Mouse (Mus musculus): ENCODE data around the gene Epb41l1. TPM values are rescaled to one million over a fixed set of nuclear protein-coding genes. Genes with fewer than 3 reads are reported as not detected.
A peak's percentile ranks its signal among the peaks of the same experiment; 100 is the strongest.
"Not testable (repeated sequence)": the region's sequence is repeated elsewhere in the genome, so short reads cannot be mapped to it uniquely, and the experiment has no call there.

Epb41l1 gene
- polyA plus RNA-seq, 1 experiment from 2014 or later, result 4.2 TPM

DNA sequence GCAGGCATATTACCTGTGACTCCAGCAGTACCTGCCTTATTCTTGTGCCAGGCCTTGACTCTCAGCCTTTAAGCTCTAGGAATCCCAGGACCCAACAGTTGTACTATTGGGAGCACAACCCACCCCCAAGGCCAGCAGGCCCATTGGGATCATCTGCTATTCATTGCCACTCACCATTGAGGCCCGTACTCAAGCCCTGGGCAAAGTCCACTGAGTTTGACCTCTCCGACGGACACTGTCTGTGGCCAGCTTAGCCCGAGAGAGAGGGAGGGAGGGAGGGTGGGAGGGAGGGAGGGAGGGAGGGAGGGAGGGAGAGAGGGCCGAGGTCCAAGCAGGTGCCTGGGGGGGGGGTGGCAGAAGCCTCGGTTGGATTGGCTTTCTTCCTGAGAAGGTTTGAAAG, 91.9 kb downstream of the Epb41l1 start:
- Histone ChIP-seq H3K36me3 (ENCODE audit: control insufficient read depth, insufficient read depth, low read length) (peaks cover 35% of the 10 kb centered on the region), H3K4me3 (ENCODE audit: low read depth, low read length) (no peak overlapping the region), H3K4me1 (replicated peaks; ENCODE audit: control insufficient read depth, insufficient read depth, low read length) (no peaks in the 10 kb centered on the region), H3K27me3 (replicated peaks; ENCODE audit: control insufficient read depth, insufficient read depth, low read length) (no peaks in the 10 kb centered on the region), H3K27ac (ENCODE audit: low read depth) (no peak overlapping the region), H3K4me2 (ENCODE audit: low read length) (no peak overlapping the region), H3K9ac (ENCODE audit: low read length) (no peak overlapping the region), H3K9me3 (ENCODE audit: control insufficient read depth, low read length) (no peaks in the 10 kb centered on the region)
- DNase-seq (ENCODE audit: low spot score) (no peak), ATAC-seq (replicated peaks; ENCODE audit: low FRiP score, low TSS enrichment, low read depth) (no peak)
- 62% methylated on average over 5 of the region's 6 CpGs for WGBS

GRCm38 (mm10) chr2:156515102-156515501, 94.4 kb downstream of the Epb41l1 start:
- no peaks in the 10 kb centered on the region for H3K27me3 ChIP-seq (replicated peaks; ENCODE audit: control insufficient read depth, insufficient read depth, low read length)
- H3K4me1 ChIP-seq (replicated peaks; ENCODE audit: control insufficient read depth, insufficient read depth, low read length), result no peaks in the 10 kb centered on the region
- ATAC-seq (replicated peaks; ENCODE audit: low FRiP score, low TSS enrichment, low read depth) (no peak), DNase-seq (ENCODE audit: low spot score) (no peak)
- H3K9ac ChIP-seq (ENCODE audit: low read length), result no peak overlapping the region
- no peaks in the 10 kb centered on the region for H3K9me3 ChIP-seq (ENCODE audit: control insufficient read depth, low read length)
- 88% methylated on average over 9 of the region's 9 CpGs for WGBS
- H3K4me2 ChIP-seq (ENCODE audit: low read length), result no peak overlapping the region
- peaks cover 26% of the 10 kb centered on the region for H3K36me3 ChIP-seq (ENCODE audit: control insufficient read depth, insufficient read depth, low read length)
- H3K4me3 ChIP-seq (ENCODE audit: low read depth, low read length), result no peak overlapping the region
- H3K27ac ChIP-seq (ENCODE audit: low read depth), result no peak overlapping the region

DNA sequence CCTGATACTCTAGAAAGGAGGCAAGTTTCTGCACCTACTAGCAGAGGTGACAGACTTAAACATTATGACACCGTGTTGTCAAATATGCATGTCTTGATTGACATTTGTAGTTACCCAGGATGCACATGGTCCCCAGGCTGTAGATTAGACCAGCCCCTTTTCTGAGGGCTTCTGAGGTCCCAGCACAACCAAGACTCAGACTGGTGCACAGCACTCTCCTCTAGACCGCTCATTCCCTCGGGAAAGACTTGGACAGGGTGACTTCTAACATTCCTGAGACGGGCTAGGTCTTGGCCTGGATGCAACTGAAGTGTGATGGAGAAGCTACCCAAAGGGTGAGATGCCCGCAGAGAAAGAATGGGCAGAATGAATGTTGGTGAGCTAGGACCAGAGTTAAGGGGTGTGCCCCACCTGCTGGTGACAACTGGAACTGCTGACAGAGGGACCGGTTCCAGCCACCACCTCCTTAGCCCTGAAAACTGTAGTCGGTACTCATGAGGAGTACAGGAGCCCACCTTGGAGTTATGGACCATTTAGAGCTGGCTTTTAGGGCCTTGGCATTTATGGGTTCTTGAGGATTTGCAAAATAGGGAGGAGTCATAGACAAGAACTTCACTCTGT, 95.0 kb downstream of the Epb41l1 start:
- DNase-seq (ENCODE audit: low spot score), result peak; percentile 93
- Histone ChIP-seq H3K9me3 (ENCODE audit: control insufficient read depth, low read length) (no peaks in the 10 kb centered on the region), H3K9ac (ENCODE audit: low read length) (no peak overlapping the region), H3K27me3 (replicated peaks; ENCODE audit: control insufficient read depth, insufficient read depth, low read length) (no peaks in the 10 kb centered on the region), H3K27ac (ENCODE audit: low read depth) (no peak overlapping the region), H3K4me3 (ENCODE audit: low read depth, low read length) (no peak overlapping the region), H3K4me1 (replicated peaks; ENCODE audit: control insufficient read depth, insufficient read depth, low read length) (no peaks in the 10 kb centered on the region), H3K36me3 (ENCODE audit: control insufficient read depth, insufficient read depth, low read length) (peaks cover 26% of the 10 kb centered on the region), H3K4me2 (ENCODE audit: low read length) (no peak overlapping the region)
- 31% methylated on average over 7 of the region's 7 CpGs for WGBS
- ATAC-seq (replicated peaks; ENCODE audit: low FRiP score, low TSS enrichment, low read depth), result peak; percentile 62

GRCm38 (mm10) chr2:156516678-156517077, 96.0 kb downstream of the Epb41l1 start:
- peaks cover 34% of the 10 kb centered on the region for H3K36me3 ChIP-seq (ENCODE audit: control insufficient read depth, insufficient read depth, low read length)
- H3K27me3 ChIP-seq (replicated peaks; ENCODE audit: control insufficient read depth, insufficient read depth, low read length); H3K4me3 ChIP-seq (ENCODE audit: low read depth, low read length); DNase-seq (ENCODE audit: low spot score); H3K4me1 ChIP-seq (replicated peaks; ENCODE audit: control insufficient read depth, insufficient read depth, low read length); H3K27ac ChIP-seq (ENCODE audit: low read depth); H3K9me3 ChIP-seq (ENCODE audit: control insufficient read depth, low read length); H3K9ac ChIP-seq (ENCODE audit: low read length); H3K4me2 ChIP-seq (ENCODE audit: low read length): not testable (repeated sequence)
- peak; percentile 80; the same call in 1 of the 2 replicates for ATAC-seq (replicated peaks; ENCODE audit: low FRiP score, low TSS enrichment, low read depth)
- WGBS, result 69% methylated on average over 2 of the region's 2 CpGs

GRCm38 (mm10) chr2:156518306-156518705, 97.6 kb downstream of the Epb41l1 start:
- Histone ChIP-seq H3K4me3 (ENCODE audit: low read depth, low read length) (no peak overlapping the region), H3K36me3 (ENCODE audit: control insufficient read depth, insufficient read depth, low read length) (peaks cover 36% of the 10 kb centered on the region), H3K4me1 (replicated peaks; ENCODE audit: control insufficient read depth, insufficient read depth, low read length) (no peaks in the 10 kb centered on the region), H3K9ac (ENCODE audit: low read length) (no peak overlapping the region), H3K4me2 (ENCODE audit: low read length) (no peak overlapping the region), H3K27ac (ENCODE audit: low read depth) (no peak overlapping the region), H3K9me3 (ENCODE audit: control insufficient read depth, low read length) (no peaks in the 10 kb centered on the region), H3K27me3 (replicated peaks; ENCODE audit: control insufficient read depth, insufficient read depth, low read length) (no peaks in the 10 kb centered on the region)
- ATAC-seq (replicated peaks; ENCODE audit: low FRiP score, low TSS enrichment, low read depth), result no peak
- WGBS, result 79% methylated on average over 6 of the region's 6 CpGs
- DNase-seq (ENCODE audit: low spot score), result no peak

DNA sequence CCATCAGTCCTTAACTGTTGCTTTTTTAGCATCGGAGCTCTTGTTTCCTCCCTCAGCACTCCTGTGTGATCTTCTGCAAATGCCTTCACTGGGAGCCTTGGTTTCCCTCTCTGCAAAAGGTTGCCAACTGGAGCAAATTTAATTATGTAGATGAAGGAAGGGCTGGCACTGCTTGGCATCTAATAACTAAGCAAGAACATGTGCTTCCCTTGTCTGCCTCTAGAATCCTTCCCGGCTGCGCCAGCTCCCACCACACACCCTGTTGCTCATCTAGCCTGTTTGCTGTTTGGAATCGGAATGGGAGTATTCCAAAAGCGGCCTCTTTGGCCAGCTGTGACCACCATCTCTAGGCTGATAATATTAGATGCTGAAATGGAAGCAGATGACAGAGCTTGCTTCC, 98.9 kb downstream of the Epb41l1 start:
- Histone ChIP-seq H3K27ac (ENCODE audit: low read depth) (no peak overlapping the region), H3K9ac (ENCODE audit: low read length) (no peak overlapping the region), H3K36me3 (ENCODE audit: control insufficient read depth, insufficient read depth, low read length) (peaks cover 27% of the 10 kb centered on the region), H3K27me3 (replicated peaks; ENCODE audit: control insufficient read depth, insufficient read depth, low read length) (no peaks in the 10 kb centered on the region), H3K9me3 (ENCODE audit: control insufficient read depth, low read length) (no peaks in the 10 kb centered on the region), H3K4me2 (ENCODE audit: low read length) (no peak overlapping the region), H3K4me1 (replicated peaks; ENCODE audit: control insufficient read depth, insufficient read depth, low read length) (no peaks in the 10 kb centered on the region), H3K4me3 (ENCODE audit: low read depth, low read length) (no peak overlapping the region)
- ATAC-seq (replicated peaks; ENCODE audit: low FRiP score, low TSS enrichment, low read depth) (no peak), DNase-seq (ENCODE audit: low spot score) (no peak)
- WGBS, result 87% methylated on average over 5 of the region's 5 CpGs

DNA sequence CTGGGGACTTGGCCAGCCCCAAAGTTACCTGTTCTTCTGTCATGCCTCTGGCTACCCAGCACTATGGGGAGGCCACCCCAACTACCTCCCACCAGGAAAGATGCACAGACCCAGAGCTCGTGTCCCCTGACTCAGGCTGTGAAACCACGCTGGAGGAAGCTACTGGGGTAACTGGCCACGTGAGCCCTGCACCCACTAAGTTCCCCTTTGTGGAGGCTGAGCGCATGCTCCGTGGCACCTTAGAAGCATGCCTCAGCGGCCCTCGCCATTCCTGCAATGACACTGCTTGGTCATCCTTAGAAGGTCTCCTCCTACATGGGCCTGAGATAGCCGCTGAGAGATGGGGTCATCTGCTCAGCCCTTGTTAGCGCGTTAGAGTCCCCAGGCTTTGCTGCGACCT, 102.3 kb downstream of the Epb41l1 start:
- Histone ChIP-seq H3K4me2 (ENCODE audit: low read length) (no peak overlapping the region), H3K4me3 (ENCODE audit: low read depth, low read length) (no peak overlapping the region), H3K9ac (ENCODE audit: low read length) (no peak overlapping the region), H3K27me3 (replicated peaks; ENCODE audit: control insufficient read depth, insufficient read depth, low read length) (no peaks in the 10 kb centered on the region), H3K27ac (ENCODE audit: low read depth) (no peak overlapping the region), H3K4me1 (replicated peaks; ENCODE audit: control insufficient read depth, insufficient read depth, low read length) (no peaks in the 10 kb centered on the region), H3K36me3 (ENCODE audit: control insufficient read depth, insufficient read depth, low read length) (peaks cover 35% of the 10 kb centered on the region), H3K9me3 (ENCODE audit: control insufficient read depth, low read length) (no peaks in the 10 kb centered on the region)
- WGBS, result 82% methylated on average over 11 of the region's 11 CpGs
- DNase-seq (ENCODE audit: low spot score) (no peak), ATAC-seq (replicated peaks; ENCODE audit: low FRiP score, low TSS enrichment, low read depth) (no peak)

DNA sequence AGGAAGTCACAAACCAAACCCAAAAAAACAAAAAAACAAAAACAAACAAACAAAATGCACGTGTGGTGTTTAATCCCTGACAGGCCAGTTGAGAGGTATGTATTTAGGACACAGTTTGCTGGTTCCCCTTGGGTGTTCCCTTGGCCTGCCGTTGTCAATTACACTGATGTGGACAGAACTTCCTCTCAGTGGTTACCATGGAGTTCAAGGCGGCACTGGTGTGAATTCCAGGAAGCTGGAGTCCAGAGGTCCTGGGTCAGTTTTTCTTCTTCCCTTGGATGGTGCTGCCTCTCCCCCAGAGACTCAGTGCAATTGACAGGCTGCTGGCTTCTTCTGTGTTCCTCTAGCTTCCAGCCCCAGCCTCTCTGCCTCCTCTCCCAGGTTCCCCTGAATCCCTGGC, 103.4 kb downstream of the Epb41l1 start:
- H3K36me3 ChIP-seq (ENCODE audit: control insufficient read depth, insufficient read depth, low read length), result peaks cover 35% of the 10 kb centered on the region
- ATAC-seq (replicated peaks; ENCODE audit: low FRiP score, low TSS enrichment, low read depth) (no peak), DNase-seq (ENCODE audit: low spot score) (no peak)
- H3K27ac ChIP-seq (ENCODE audit: low read depth), result no peak overlapping the region
- no peak overlapping the region for H3K4me2 ChIP-seq (ENCODE audit: low read length)
- H3K9me3 ChIP-seq (ENCODE audit: control insufficient read depth, low read length), result no peaks in the 10 kb centered on the region
- no peak overlapping the region for H3K9ac ChIP-seq (ENCODE audit: low read length)
- no peaks in the 10 kb centered on the region for H3K27me3 ChIP-seq (replicated peaks; ENCODE audit: control insufficient read depth, insufficient read depth, low read length)
- H3K4me1 ChIP-seq (replicated peaks; ENCODE audit: control insufficient read depth, insufficient read depth, low read length), result no peaks in the 10 kb centered on the region
- H3K4me3 ChIP-seq (ENCODE audit: low read depth, low read length), result no peak overlapping the region
- WGBS, result 48% methylated on average over 3 of the region's 3 CpGs

DNA sequence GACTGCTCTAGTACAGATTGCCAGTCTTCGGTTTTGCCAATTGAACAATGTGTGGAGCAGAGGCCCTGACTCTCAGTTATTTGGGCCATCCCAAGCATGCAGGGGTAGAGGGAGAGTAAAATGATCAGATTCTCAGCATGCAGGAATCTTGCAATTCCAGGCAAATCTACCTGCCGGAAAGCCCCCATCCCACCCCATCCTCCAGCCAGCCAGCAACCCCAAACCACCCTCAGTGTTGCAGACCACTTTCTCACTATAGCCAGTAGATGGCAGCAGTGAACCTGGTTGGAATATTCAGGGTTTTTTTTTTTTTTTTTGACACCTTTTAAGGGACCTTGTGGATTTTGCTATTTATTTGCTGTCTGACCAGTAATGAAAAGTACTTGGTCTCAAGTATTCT, 109.0 kb downstream of the Epb41l1 start:
- no peaks in the 10 kb centered on the region for H3K27me3 ChIP-seq (replicated peaks; ENCODE audit: control insufficient read depth, insufficient read depth, low read length)
- whole genome bisulfite sequencing, result 60% methylated on average over 2 of the region's 2 CpGs

More for the DNA sequence above, 109.0 kb downstream of the Epb41l1 start:
- no peaks in the 10 kb centered on the region for H3K4me1 ChIP-seq (replicated peaks; ENCODE audit: control insufficient read depth, insufficient read depth, low read length)
- peaks cover 31% of the 10 kb centered on the region for H3K36me3 ChIP-seq (ENCODE audit: control insufficient read depth, insufficient read depth, low read length)
- peak; percentile 57 for DNase-seq (ENCODE audit: low spot score)
- H3K27ac ChIP-seq (ENCODE audit: low read depth), result no peak overlapping the region
- no peak overlapping the region for H3K4me3 ChIP-seq (ENCODE audit: low read depth, low read length)
- no peaks in the 10 kb centered on the region for H3K9me3 ChIP-seq (ENCODE audit: control insufficient read depth, low read length)
- H3K4me2 ChIP-seq (ENCODE audit: low read length), result no peak overlapping the region
- H3K9ac ChIP-seq (ENCODE audit: low read length), result no peak overlapping the region
- no peak for ATAC-seq (replicated peaks; ENCODE audit: low FRiP score, low TSS enrichment, low read depth)

Data from intestine, embryonic 14.5 days (tissue).